Mouse (Mus musculus): ENCODE data around the gene Exoc8.
A peak's percentile ranks its signal among the peaks of the same experiment; 100 is the strongest.

Exoc8 gene

DNA sequence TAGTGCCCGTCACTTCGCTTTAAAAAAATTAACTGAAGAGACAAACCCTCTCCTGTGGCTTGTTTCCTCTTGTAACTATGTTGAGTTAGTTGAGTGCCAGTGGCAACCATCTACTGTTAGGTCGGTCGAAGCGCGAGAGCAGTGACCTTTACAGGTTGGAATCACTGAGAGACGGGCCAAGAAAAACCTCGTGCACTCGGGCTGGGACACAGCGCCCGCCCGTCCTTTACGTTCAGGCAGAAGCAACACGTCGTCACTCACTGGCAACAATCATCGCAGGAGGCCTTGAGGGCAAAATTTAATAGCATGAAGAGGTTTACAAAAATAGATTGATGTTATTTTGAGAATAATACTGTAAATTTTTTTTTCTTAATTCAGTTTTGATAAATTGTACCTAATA is 12.4 kb upstream of the Exoc8 start:
- no peak for DNase-seq (ENCODE audit: low spot score in 2 of 2)

- no peak for DNase-seq (ENCODE audit: low spot score in 2 of 2)
Observed at GRCm38 (mm10) chr8:124905482-124905881, 8.0 kb upstream of the Exoc8 start.

- DNase-seq (ENCODE audit: low spot score in 2 of 2) = peak in 1 of 2 experiments; percentile 36
Observed at GRCm38 (mm10) chr8:124903198-124903597, 5.7 kb upstream of the Exoc8 start.

GRCm38 (mm10) chr8:124898251-124898905 is 873 bp upstream of the Exoc8 start:
- DNase-seq (ENCODE audit: low spot score in 2 of 2) = no peak

- DNase-seq (ENCODE audit: low spot score in 2 of 2) = peak; percentile 80 to 86
Observed at GRCm38 (mm10) chr8:124896632-124897385, 696 bp downstream of the Exoc8 start.

DNA sequence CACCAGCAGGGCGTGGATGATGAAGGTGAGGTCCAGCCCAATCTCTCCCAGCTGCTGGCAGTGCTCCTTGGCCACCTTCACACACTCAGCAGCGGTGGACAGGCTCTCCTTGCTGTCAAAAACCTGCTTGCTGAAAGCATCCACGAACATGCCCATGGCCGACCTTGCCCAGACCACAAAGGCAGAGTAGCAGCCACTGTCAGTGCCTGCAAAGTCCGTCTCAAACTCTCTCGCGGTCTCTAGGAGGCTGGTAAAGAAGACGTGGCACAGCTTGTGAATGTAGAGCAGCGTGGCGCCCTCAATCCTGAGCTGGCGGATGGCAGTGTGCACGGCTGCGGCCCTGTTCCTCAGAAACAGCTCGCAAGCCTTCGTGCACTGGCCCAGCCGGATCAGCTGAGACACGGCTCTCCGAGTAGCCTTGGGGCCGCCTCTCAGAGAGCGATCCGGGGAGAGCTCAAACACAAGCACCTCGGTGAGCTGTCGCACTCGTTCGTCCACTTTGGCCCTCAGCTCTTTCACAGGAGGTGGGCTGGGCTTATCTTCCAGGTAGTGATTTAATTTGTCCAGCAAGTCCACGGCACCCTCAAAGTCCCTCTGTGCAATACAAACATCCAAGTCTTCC is 1.4 kb downstream of the Exoc8 start:
- DNase-seq (ENCODE audit: low spot score in 2 of 2) = peak in 1 of 2 experiments; percentile 32

GRCm38 (mm10) chr8:124892596-124892995 is 4.9 kb downstream of the Exoc8 start:
- no peak for DNase-seq (ENCODE audit: low spot score in 2 of 2)

- DNase-seq (ENCODE audit: low spot score in 2 of 2) = no peak
Observed at GRCm38 (mm10) chr8:124888385-124888784, 9.1 kb downstream of the Exoc8 start.

DNA sequence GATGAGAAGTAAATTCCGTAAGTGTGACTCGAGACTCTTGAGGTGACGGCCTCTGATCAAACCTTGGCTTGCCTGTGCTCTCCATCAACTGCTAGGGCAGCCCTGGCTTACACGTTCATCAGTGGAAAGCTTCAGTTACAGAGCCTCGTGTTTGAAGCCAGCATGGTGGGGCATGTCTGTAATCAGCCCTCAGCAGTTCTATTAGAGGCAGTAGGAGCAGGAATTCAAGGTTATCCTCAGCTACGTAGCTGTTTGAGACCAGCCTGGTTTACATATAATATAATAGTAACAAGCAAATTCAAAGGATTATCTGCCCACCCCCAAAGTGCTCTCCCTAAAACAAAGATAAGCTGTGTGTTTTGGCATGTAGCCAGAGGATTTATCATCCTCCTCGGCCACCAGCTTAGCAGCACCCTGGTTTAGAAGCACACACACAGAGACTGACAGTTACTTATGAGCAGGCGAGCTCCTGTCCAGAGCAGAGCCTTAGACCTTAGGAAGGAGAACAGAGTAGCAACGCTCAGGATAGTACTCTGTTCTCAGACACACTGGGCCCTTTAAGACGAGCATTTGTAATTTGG is 18.5 kb downstream of the Exoc8 start:
- no peak for DNase-seq (ENCODE audit: low spot score in 2 of 2)

GRCm38 (mm10) chr8:124878141-124878540 is 19.4 kb downstream of the Exoc8 start:
- no peak for DNase-seq (ENCODE audit: low spot score in 2 of 2)

DNA sequence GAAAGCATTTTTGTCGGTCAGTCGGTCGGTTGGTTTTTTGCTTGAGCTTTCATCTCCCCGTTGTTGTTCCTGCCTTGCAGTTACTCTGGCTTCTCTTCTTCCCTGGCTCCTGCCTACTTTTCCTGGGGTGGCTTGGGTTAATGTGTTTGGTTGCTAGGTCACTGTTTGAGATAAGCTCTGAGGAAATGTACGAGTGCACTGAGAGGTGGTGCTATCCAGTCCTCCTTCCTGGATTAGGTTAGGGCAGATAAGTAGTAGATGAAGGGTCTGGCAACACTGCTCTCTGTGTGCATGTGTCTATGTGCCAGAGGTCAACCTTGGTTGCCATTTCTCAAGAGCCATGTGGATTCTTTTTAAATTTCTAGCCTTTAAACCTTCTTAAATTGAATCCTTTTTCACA is 24.8 kb downstream of the Exoc8 start:
- DNase-seq (ENCODE audit: low spot score in 2 of 2) = no peak

DNA sequence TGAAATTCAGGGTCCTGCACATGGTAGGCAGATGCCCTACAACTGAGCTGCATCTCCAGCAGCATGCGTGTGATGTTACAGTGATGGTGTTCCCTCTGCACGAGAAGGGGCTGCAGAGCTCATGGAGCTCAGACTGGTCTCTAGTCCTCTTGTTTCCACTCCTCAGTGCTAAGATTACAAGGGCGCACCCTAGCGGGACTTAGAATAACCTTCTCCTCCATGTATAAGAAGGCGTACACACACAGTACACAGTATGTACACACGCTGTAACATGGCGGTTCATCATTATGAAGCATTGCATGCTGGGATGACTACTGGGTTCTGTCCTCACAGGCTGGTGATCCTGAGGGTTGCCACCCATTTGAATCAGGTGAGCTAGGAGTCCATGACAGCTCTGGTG is 25.4 kb downstream of the Exoc8 start:
- DNase-seq (ENCODE audit: low spot score in 2 of 2) = no peak

DNA sequence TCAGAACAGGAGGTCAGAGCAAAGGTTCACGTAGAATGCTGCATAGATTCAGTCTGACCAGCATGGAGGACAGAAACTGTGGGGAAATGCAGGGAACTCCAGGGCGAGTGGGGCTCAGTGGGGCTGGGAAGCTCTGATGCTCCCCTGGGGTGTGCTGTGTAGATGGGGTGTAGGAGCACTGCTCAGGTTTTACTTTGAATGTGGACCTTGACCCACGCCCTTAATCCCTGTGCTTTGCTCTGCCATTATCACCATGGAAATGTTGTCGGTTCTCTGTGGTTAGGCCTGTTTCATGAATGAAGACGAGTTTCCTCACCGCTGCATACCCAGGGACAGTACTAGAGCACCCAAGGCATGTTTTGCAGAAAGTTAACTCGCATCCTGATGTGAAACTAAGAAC is 26.0 kb downstream of the Exoc8 start:
- no peak for DNase-seq (ENCODE audit: low spot score in 2 of 2)

GRCm38 (mm10) chr8:124869708-124870107 is 27.8 kb downstream of the Exoc8 start:
- no peak for DNase-seq (ENCODE audit: low spot score in 2 of 2)

DNA sequence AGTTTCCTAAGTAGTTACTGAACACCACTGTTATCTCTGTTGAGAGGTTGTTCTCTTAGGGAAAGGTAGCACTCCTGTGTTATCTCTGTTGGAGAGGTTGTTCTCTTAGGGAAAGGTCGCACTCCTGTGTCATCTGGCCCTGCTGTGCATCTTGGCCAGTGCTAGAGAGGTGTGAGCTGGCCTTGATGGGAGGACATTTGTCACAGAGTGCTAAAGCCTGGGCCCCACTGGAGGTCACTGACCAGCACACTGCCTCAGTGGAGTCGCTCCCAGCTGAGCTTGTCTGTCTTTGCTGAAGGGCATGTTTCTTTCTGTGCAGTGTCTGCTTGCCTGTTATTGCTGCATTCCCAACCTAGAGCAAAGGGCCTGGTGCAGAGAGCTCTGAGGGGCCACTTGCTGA is 30.4 kb downstream of the Exoc8 start:
- no peak for DNase-seq (ENCODE audit: low spot score in 2 of 2)

DNA sequence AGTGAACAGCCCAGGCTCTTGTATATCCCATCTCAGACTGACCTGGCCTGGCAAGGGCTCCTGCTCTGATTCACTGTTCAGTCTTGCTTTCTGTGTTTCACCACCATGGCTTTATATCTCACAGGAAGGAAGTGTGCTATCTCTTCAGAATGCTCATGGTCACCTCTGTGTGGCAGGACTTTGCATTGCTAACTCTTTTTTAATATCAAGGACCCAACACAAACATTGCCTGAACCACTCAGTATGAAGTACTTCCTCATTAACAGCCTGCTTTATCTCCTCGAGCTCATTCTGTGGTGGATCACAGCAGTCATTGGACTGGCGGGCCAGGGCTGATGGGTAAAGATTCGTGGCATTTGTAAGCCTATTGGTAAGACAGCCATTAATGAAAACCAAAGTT is 30.8 kb downstream of the Exoc8 start:
- DNase-seq (ENCODE audit: low spot score in 2 of 2) = no peak

DNA sequence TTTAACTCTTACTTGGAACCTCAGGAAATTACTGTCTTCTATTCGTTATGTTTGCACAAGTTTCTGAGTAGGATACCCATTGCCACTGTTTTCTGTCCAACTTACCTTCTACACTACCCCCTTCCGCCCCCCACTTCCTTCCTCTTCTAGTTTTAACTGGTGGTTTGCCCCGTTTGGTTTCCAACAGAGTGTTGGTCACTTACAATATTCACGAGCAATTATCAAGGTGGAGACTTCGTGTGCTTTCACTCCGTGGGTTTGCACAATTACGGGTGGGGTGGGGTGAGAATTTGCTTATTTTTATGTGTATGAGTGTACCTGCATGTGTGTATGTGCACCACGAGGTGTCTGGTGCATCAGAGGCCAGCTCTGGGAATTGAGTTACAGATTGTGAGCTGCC is 33.8 kb downstream of the Exoc8 start:
- DNase-seq (ENCODE audit: low spot score in 2 of 2) = no peak

- no peak for DNase-seq (ENCODE audit: low spot score in 2 of 2)
Observed at GRCm38 (mm10) chr8:124863163-124863677, 34.3 kb downstream of the Exoc8 start.

DNA sequence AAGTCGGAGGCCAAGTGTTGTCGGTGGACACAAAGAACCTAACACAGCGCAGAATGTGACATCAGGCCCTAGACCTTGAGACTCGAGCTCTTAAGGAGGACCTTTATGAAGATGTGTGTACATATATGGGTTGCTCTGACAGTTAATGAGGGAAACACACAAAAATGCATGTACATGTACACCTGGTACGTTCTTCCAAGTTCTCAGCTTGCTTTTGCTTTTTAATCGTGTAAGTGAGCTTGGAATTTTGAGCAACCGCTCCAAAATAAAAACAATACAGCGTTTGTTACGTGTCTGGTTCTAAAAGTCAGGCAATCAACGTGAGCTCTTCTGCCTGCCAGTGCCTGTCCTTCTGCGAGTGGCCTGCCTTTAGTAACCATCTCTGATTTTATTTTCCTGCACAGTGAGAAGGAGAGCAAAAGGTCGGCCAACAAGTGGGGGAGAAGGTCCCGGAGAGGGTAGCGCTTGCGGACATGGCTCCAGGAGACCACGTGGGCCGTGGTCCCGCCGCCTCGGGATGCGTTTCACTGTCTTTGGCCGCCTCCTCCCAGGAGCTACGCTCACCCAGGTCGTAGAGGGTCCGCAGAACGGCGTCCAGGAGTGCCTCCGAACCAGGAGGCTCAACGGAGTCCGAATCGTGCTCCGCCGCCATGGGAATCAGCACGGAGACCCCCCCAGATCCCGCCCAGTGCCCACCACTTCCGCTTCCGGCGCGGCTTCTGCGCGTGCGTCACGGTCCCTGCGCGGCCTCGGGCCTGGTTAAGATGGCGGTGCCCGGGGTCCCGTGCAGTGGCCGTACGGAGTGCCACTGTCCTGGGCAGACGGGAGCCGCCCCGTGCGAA is 35.0 kb downstream of the Exoc8 start, which contains the start of the genes Gnpat and 2810004N23Rik:
Gene Gnpat, plus strand, starts transcription at position 713 of the 842 bp plus-strand sequence.
Gene 2810004N23Rik, minus strand, starts transcription at position 800 of the 842 bp plus-strand sequence.
- peak; percentile 94 to 96 for DNase-seq (ENCODE audit: low spot score in 2 of 2)

DNA sequence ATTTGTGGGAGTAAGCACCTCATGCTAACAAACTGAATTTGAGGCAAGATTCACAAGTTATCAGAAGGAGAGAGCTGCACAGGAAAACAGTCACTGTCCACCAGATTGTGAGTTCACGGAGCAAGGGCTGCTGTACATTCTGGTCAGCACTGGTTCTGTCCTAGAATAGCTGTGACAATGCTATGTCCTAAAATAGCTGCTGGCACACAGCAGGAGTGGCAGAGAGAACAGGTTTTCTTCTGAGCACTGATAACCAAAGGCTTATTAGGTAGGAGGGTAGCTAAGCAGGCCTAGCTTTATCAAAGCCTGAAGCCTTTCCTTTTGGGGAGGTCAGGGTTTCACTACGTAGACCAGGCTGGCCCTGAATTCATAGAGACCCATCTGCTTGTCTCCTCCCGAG is 37.3 kb downstream of the Exoc8 start:
- DNase-seq (ENCODE audit: low spot score in 2 of 2) = no peak

- DNase-seq (ENCODE audit: low spot score in 2 of 2) = no peak
Observed at GRCm38 (mm10) chr8:124859466-124859865, 38.0 kb downstream of the Exoc8 start.
